In genomic region chr2:11336320-11336719, GRCm38 (mm10) we compare ENCODE assay signal across 15 mouse cellular contexts.
A peak's percentile ranks its signal among the peaks of the same experiment; 100 is the strongest.
DNase-seq lines count a peak whose midpoint lies in the region; ATAC-seq and TF ChIP-seq lines count a peak whose summit lies in the region.
"Had no signal": no experiment of that assay in that cellular context is flagged by ENCODE, and none has a peak within 500 bp of the region (broad histone marks: within the 10 kb centered on the region; RNA-seq: fewer than 3 reads in every experiment).

No protein-coding gene starts in this region.

- intact Hi-C loops in heart, postnatal 25 days (cut with DNase I), result no loop called here
- intact Hi-C loops in gastrocnemius, postnatal 14 days (cut with DNase I; ENCODE audit: low total_unique reads), result no loop called here

- no peak for TF ChIP-seq POLR2A in cortical plate, adult 2 months (IDR thresholded peaks at IDR 0.05; ENCODE audit: extremely low read depth, insufficient read depth, low read length)

- H3K27ac ChIP-seq in heart, embryonic 12.5 days (ENCODE audit: poor library complexity, severe bottlenecking), result peak overlapping the region; percentile 12; the same call in 1 of the 2 replicates
- H3K27ac ChIP-seq in midbrain, embryonic 16.5 days (ENCODE audit: low read length), result no peak overlapping the region
- no peak overlapping the region for H3K27ac ChIP-seq in midbrain, embryonic 14.5 days (replicated peaks; ENCODE audit: low read depth, low read length)
- 0 out of 2 replicates have a peak overlapping the region, but pooled peaks have one; percentile 18 for H3K27ac ChIP-seq in cortical plate, adult 2 months (ENCODE audit: insufficient read depth, low read length)
- H3K27ac ChIP-seq: embryonic facial prominence, embryonic 15.5 days; forebrain, embryonic 15.5 days; hindbrain, postnatal 0 days had no signal

- H3K4me3 ChIP-seq in heart, embryonic 12.5 days, result 0 out of 2 replicates have a peak overlapping the region, but pooled peaks have one; percentile 0
- H3K4me3 ChIP-seq in midbrain, embryonic 16.5 days (ENCODE audit: low read depth, low read length), result no peak overlapping the region
- no peak overlapping the region for H3K4me3 ChIP-seq in midbrain, embryonic 14.5 days (replicated peaks; ENCODE audit: low read depth, low read length)
- H3K4me3 ChIP-seq in cortical plate, adult 2 months (ENCODE audit: insufficient read depth, low read length), result no peak overlapping the region
- H3K4me3 ChIP-seq: embryonic facial prominence, embryonic 15.5 days; forebrain, embryonic 15.5 days had no signal

- no peak for DNase-seq in heart, postnatal 25 days (ENCODE audit: low spot score)
- no peak for DNase-seq in midbrain, embryonic 14.5 days
- DNase-seq in testis, postnatal 10 days (ENCODE audit: low spot score), result peak; percentile 47
- no peak for DNase-seq in gastrocnemius, postnatal 14 days
- DNase-seq: cerebellum, adult 9-11 months; kidney, postnatal 14 days; lung, adult 18-20 months; right cerebral cortex, postnatal 14 days had no signal

- H3K9me3 ChIP-seq in heart, embryonic 12.5 days (replicated peaks), result no peaks in the 10 kb centered on the region
- no peaks in the 10 kb centered on the region for H3K9me3 ChIP-seq in midbrain, embryonic 16.5 days (replicated peaks; ENCODE audit: control insufficient read depth, low read length, poor library complexity, severe bottlenecking)
- H3K9me3 ChIP-seq in midbrain, embryonic 14.5 days (ENCODE audit: control insufficient read depth, low read length), result no peaks in the 10 kb centered on the region
- H3K9me3 ChIP-seq: embryonic facial prominence, embryonic 15.5 days; forebrain, embryonic 15.5 days had no signal

- ATAC-seq in heart, embryonic 12.5 days (ENCODE audit: insufficient number of reproducible peaks, low FRiP score), result peak; percentile 61; the same call in 1 of the 2 replicates
- 0 out of 2 replicates have a peak, but pooled peaks have one; percentile 15 for ATAC-seq in midbrain, embryonic 16.5 days
- ATAC-seq in midbrain, embryonic 14.5 days (ENCODE audit: low FRiP score, low TSS enrichment), result no peak
- ATAC-seq: forebrain, embryonic 15.5 days; hindbrain, postnatal 0 days had no signal

- no peak overlapping the region for H3K9ac ChIP-seq in heart, embryonic 12.5 days
- H3K9ac ChIP-seq in midbrain, embryonic 16.5 days (ENCODE audit: low read depth, low read length), result no peak overlapping the region
- no peak overlapping the region for H3K9ac ChIP-seq in midbrain, embryonic 14.5 days (replicated peaks; ENCODE audit: low read length)
- H3K9ac ChIP-seq: embryonic facial prominence, embryonic 15.5 days; forebrain, embryonic 15.5 days had no signal

- TF ChIP-seq CTCF in cortical plate, adult 2 months (IDR thresholded peaks at IDR 0.05; ENCODE audit: extremely low read depth, insufficient read depth, low read length), result no peak

- peak overlapping the region; percentile 56 for H3K4me2 ChIP-seq in heart, embryonic 12.5 days
- no peak overlapping the region for H3K4me2 ChIP-seq in midbrain, embryonic 16.5 days (ENCODE audit: low read length)
- H3K4me2 ChIP-seq in midbrain, embryonic 14.5 days (ENCODE audit: low read length), result no peak overlapping the region
- H3K4me2 ChIP-seq: embryonic facial prominence, embryonic 15.5 days; forebrain, embryonic 15.5 days had no signal

- peaks cover 17% of the 10 kb centered on the region for H3K4me1 ChIP-seq in heart, embryonic 12.5 days (replicated peaks)
- H3K4me1 ChIP-seq in midbrain, embryonic 16.5 days (ENCODE audit: control insufficient read depth, insufficient read depth, low read length), result no peaks in the 10 kb centered on the region
- no peaks in the 10 kb centered on the region for H3K4me1 ChIP-seq in midbrain, embryonic 14.5 days (ENCODE audit: control insufficient read depth, insufficient read depth, low read length)
- H3K4me1 ChIP-seq in cortical plate, adult 2 months (ENCODE audit: control insufficient read depth, insufficient read depth, low read length), result no peaks in the 10 kb centered on the region

- WGBS in heart, embryonic 12.5 days, result 5% methylated on average over 8 of the region's 8 CpGs
- 54% methylated on average over 8 of the region's 8 CpGs for WGBS in midbrain, embryonic 16.5 days
- 63% methylated on average over 8 of the region's 8 CpGs for WGBS in midbrain, embryonic 14.5 days

- H3K27me3 ChIP-seq in heart, embryonic 12.5 days (replicated peaks), result no peaks in the 10 kb centered on the region
- no peaks in the 10 kb centered on the region for H3K27me3 ChIP-seq in midbrain, embryonic 16.5 days (ENCODE audit: control insufficient read depth, insufficient read depth, low read depth, low read length)
- H3K27me3 ChIP-seq in midbrain, embryonic 14.5 days (ENCODE audit: control insufficient read depth, insufficient read depth, low read length), result no peaks in the 10 kb centered on the region
- H3K27me3 ChIP-seq: CH12.LX; embryonic facial prominence, embryonic 15.5 days; forebrain, embryonic 15.5 days had no signal

- no peaks in the 10 kb centered on the region for H3K36me3 ChIP-seq in heart, embryonic 12.5 days
- no peaks in the 10 kb centered on the region for H3K36me3 ChIP-seq in midbrain, embryonic 16.5 days (ENCODE audit: control insufficient read depth, insufficient read depth, low read length)
- H3K36me3 ChIP-seq in midbrain, embryonic 14.5 days (ENCODE audit: control insufficient read depth, insufficient read depth, low read length), result no peaks in the 10 kb centered on the region
- H3K36me3 ChIP-seq: embryonic facial prominence, embryonic 15.5 days; forebrain, embryonic 15.5 days had no signal

Comparison
In these comparisons a context has a peak if more than half of its experiments do, and no peak if none do; other contexts are left out.
1. H3K27ac ChIP-seq: peak in heart, embryonic 12.5 days (single experiment) and cortical plate, adult 2 months (single experiment); none in midbrain, embryonic 16.5 days (single experiment) and midbrain, embryonic 14.5 days (single experiment).